Mouse (Mus musculus) brain, embryonic 14.5 days (tissue): ENCODE results near the gene Tcf12.

Experiments
- CTCF ChIP-seq: fragments of 200-500 bp; IDR thresholded peaks from 2 replicates; pipeline ENCODE4 v1.5.1; 2012; ENCODE audit warnings: inconsistent platforms, mild to moderate bottlenecking, moderate library complexity, borderline replicate concordance; ENCODE audit not compliant: insufficient read depth, insufficient read length; ENCODE audit errors: extremely low read depth
- POLR2A ChIP-seq: fragments of 200-500 bp; IDR thresholded peaks from 2 replicates; pipeline ENCODE4 v1.6.1; 2012; ENCODE audit warnings: mild to moderate bottlenecking, inconsistent platforms, borderline replicate concordance; ENCODE audit not compliant: poor library complexity, insufficient read depth, insufficient read length, severe bottlenecking; ENCODE audit errors: extremely low read depth

DNA sequence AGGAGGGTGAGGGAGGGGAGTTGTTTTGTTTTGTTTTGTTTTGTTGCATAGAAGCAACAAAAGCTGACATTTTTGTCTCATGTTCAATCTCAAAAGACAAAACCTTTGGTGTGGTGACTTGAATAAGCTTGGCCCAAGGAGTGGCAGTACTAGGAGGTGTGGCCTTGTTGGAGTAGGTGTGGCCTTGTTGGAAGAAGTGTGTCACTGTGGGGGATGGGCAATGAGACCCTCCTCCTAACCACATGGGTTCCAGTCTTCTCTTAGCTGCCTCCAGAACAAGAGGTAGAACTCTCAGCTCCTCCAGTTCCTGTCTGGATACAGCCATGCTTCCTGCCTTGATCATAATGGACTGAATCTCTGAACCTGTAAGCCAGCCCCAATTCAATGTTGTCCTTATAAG, 26.2 kb upstream of the Tcf12 start:
- TF ChIP-seq CTCF = no peak
- no peak for TF ChIP-seq POLR2A
